Mouse (Mus musculus): ENCODE results near the gene Lrfn3. TPM values are rescaled to one million over a fixed set of nuclear protein-coding genes. Genes with fewer than 3 reads are reported as not detected.
A peak's percentile ranks its signal among the peaks of the same experiment; 100 is the strongest.

The Lrfn3 gene
- total RNA-seq, 4 experiments from 2014 or later: 1.3 to 2.4 (median 1.6) TPM

GRCm38 (mm10) chr7:30314721-30315155, 47.8 kb downstream of the Lrfn3 start, which contains the start of gene Syne4:
Syne4 (plus strand) TSS chr7:30314807.
- no peak for DNase-seq (ENCODE audit: low spot score)

DNA sequence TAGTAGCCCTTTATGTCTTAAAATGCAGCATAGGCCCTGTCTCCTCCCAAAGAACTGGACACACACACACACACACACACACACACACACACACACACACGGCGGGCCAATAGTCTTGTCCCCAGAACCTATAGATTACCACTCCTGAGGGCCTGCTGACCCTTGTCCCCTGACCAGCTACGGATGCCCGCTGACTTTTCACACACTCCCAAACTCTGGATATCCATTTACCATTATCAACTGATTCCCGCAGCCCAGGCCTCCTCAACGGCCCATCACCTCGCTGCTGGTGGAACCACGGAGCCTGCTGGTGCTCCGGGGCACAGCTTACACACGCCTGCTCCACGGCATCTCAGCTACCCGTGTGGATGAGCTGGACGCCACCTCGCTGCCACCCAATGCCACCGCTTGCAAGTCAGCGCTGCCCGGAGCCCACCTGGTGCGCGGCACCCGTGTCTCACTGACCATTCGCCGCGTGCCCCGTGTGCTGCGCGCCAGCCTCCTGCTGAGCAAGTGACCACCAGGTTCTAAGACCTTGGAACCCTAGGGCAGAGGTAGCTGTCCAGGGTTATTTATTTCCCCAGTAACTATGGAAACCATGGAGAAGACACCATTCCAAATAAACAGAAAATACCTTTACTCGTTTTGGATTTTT, 48.8 kb downstream of the Lrfn3 start:
- DNase-seq (ENCODE audit: low spot score): no peak

- no peak for DNase-seq (ENCODE audit: low spot score)
These were observed 52.4 kb downstream of the Lrfn3 start for GRCm38 (mm10) chr7:30310136-30310535.

- no peak for DNase-seq (ENCODE audit: low spot score)
These were observed 53.0 kb downstream of the Lrfn3 start for GRCm38 (mm10) chr7:30309395-30310129.

- DNase-seq (ENCODE audit: low spot score): peak; percentile 96
These were observed 54.2 kb downstream of the Lrfn3 start, which contains the start of gene Alkbh6 for GRCm38 (mm10) chr7:30308076-30309005. Alkbh6 (plus strand) TSS chr7:30308717.

- DNase-seq (ENCODE audit: low spot score): no peak
These were observed 56.3 kb downstream of the Lrfn3 start for GRCm38 (mm10) chr7:30306083-30306779.

Other genes with a start within 250 kb of the Lrfn3 start
- 1 to 10 TPM; 1.5 to 4.3 (median 2.1) TPM for gene Zfp382, start 240.8 kb downstream of the Lrfn3 start, total RNA-seq (2022)
- 10 to 100 TPM; 23.2 to 33.8 (median 28.1) TPM for gene Zfp146, start 193.0 kb downstream of the Lrfn3 start, total RNA-seq (2022)
- 1,000 to 10,000 TPM; 3,196 to 3,318 (median 3,289) TPM for gene Cox7a1, start 178.6 kb downstream of the Lrfn3 start, total RNA-seq (2022)
- 100 to 1,000 TPM; 287 to 304 (median 297) TPM for gene Capns1, start 164.0 kb downstream of the Lrfn3 start, total RNA-seq (2022)
- gene Polr2i, start 130.8 kb downstream of the Lrfn3 start, total RNA-seq (2022): 10 to 100 TPM; 54.0 to 70.5 (median 64.9) TPM
- 10 to 100 TPM; 51.2 to 62.4 (median 57.6) TPM for gene Tbcb, start 130.5 kb downstream of the Lrfn3 start, total RNA-seq (2022)
- gene Ovol3, start 127.0 kb downstream of the Lrfn3 start, total RNA-seq (2022): not detected
- under 1 TPM in 1 of 4 experiments, not detected in 3; 0.44 TPM for gene Thap8, start 82.7 kb downstream of the Lrfn3 start, total RNA-seq (2022)
- 1 to 10 TPM in 1 of 4 experiments, under 1 TPM in 3; 0.41 to 1.5 (median 0.84) TPM for gene Wdr62, start 82.4 kb downstream of the Lrfn3 start, total RNA-seq (2022)
- gene Clip3, start 71.0 kb downstream of the Lrfn3 start, total RNA-seq (2022): 1 to 10 TPM; 4.7 to 8.7 (median 7.4) TPM
- gene Alkbh6, start 54.1 kb downstream of the Lrfn3 start, total RNA-seq (2022): 10 to 100 TPM; 28.6 to 34.0 (median 32.5) TPM
- 1 to 10 TPM in 1 of 4 experiments, under 1 TPM in 3; 0.46 to 1.9 (median 0.76) TPM for gene Syne4, start 48.0 kb downstream of the Lrfn3 start, total RNA-seq (2022)
- 1 to 10 TPM in 1 of 4 experiments, under 1 TPM in 3; 0.62 to 1.2 (median 0.79) TPM for gene E130208F15Rik, start 41.0 kb downstream of the Lrfn3 start, total RNA-seq (2022)
- gene Sdhaf1, start 38.9 kb downstream of the Lrfn3 start, total RNA-seq (2022): 10 to 100 TPM; 14.0 to 16.2 (median 15.1) TPM
- gene Tyrobp, start 51.0 kb upstream of the Lrfn3 start, total RNA-seq (2022): 10 to 100 TPM; 13.5 to 26.2 (median 16.5) TPM
- gene Hcst, start 57.1 kb upstream of the Lrfn3 start, total RNA-seq (2022): not detected
- gene Nfkbid, start 59.0 kb upstream of the Lrfn3 start, total RNA-seq (2022): under 1 TPM in 3 of 4 experiments, not detected in 1; 0.12 to 0.46 (median 0.28) TPM
- 1 to 10 TPM; 3.2 to 4.2 (median 3.6) TPM for gene Aplp1, start 82.8 kb upstream of the Lrfn3 start, total RNA-seq (2022)
- not detected for gene Kirrel2, start 94.9 kb upstream of the Lrfn3 start, total RNA-seq (2022)
- not detected for gene Nphs1, start 95.5 kb upstream of the Lrfn3 start, total RNA-seq (2022)
- not detected for gene Prodh2, start 130.8 kb upstream of the Lrfn3 start, total RNA-seq (2022)
- under 1 TPM; 0.32 to 0.60 (median 0.36) TPM for gene Arhgap33, start 172.3 kb upstream of the Lrfn3 start, total RNA-seq (2022)
- gene Hspb6, start 189.4 kb upstream of the Lrfn3 start, total RNA-seq (2022): 1,000 to 10,000 TPM in 1 of 4 experiments, 100 to 1,000 TPM in 3; 852 to 1,087 (median 985) TPM
- 1 to 10 TPM; 3.1 to 4.5 (median 3.9) TPM for gene Proser3, start 189.5 kb upstream of the Lrfn3 start, total RNA-seq (2022)
- gene Lin37, start 197.1 kb upstream of the Lrfn3 start, total RNA-seq (2022): 10 to 100 TPM; 13.5 to 21.0 (median 14.6) TPM
- 10 to 100 TPM; 62.1 to 70.3 (median 67.2) TPM for gene U2af1l4, start 200.5 kb upstream of the Lrfn3 start, total RNA-seq (2022)
- gene Gm49396, start 200.6 kb upstream of the Lrfn3 start, total RNA-seq (2022): 1 to 10 TPM in 2 of 4 experiments, under 1 TPM in 2; 0.80 to 1.6 (median 1.2) TPM
- gene Psenen, start 200.9 kb upstream of the Lrfn3 start, total RNA-seq (2022): 10 to 100 TPM; 82.2 to 90.7 (median 88.5) TPM
- gene Igflr1, start 202.7 kb upstream of the Lrfn3 start, total RNA-seq (2022): 1 to 10 TPM in 3 of 4 experiments, not detected in 1; 1.1 to 1.4 (median 1.1) TPM
- gene Kmt2b, start 226.0 kb upstream of the Lrfn3 start, total RNA-seq (2022): 10 to 100 TPM; 14.2 to 19.6 (median 16.2) TPM
- gene Zbtb32, start 236.1 kb upstream of the Lrfn3 start, total RNA-seq (2022): not detected

All from heart, adult 8-10 months (tissue).